In the genomic region with DNA sequence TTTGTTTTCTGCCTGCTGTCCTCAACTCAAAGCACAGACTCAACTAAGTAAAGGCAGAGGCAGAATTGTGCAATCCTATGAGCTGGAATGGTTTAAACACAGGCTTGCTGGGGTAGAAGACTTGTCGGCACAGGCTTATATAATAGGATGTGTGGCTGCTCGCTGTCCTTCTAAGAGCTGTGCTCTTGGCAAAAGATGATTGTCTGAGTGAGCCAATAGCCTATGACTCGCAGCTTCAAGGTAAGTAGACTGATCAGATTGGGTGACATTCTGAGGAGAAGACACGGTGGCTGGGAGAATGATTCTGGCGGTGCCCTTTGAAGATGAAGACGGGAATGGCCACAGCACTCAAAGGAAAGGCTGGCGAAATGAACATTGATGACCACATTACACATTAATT, we compare ENCODE assay signal across 15 mouse cellular contexts.
"Had no signal": no experiment of that assay in that cellular context is flagged by ENCODE, and none has a peak within 500 bp of the region (broad histone marks: within the 10 kb centered on the region; RNA-seq: fewer than 3 reads in every experiment).

No protein-coding gene starts in this region.

- H3K27ac ChIP-seq: midbrain, embryonic 10.5 days; midbrain, embryonic 13.5 days; neural tube, embryonic 13.5 days; neural tube, embryonic 15.5 days; stomach, embryonic 15.5 days; stomach, postnatal 0 days had no signal

- DNase-seq: lung, adult 18-20 months; lung, embryonic 14.5 days; lung, postnatal 10 days; lung, postnatal 4 days; right cerebral cortex, postnatal 14 days; thymus, adult 2 months; thymus, postnatal 25 days; thymus, postnatal 4 days had no signal

- H3K4me3 ChIP-seq: midbrain, embryonic 10.5 days; midbrain, embryonic 13.5 days; myocyte; neural tube, embryonic 13.5 days; neural tube, embryonic 15.5 days; stomach, embryonic 15.5 days had no signal
